Mouse (Mus musculus): ENCODE measurements around the gene Rgma.

The Rgma gene

GRCm38 (mm10) chr7:73371587-73372321 is 3.6 kb upstream of the Rgma start:
- no peak for DNase-seq (ENCODE audit: low spot score)

GRCm38 (mm10) chr7:73372352-73372970 is 2.8 kb upstream of the Rgma start:
- no peak for DNase-seq (ENCODE audit: low spot score)

- no peak for DNase-seq (ENCODE audit: low spot score)
Observed at GRCm38 (mm10) chr7:73374727-73375126, 582 bp upstream of the Rgma start.

- peak; percentile 81 for DNase-seq (ENCODE audit: low spot score)
Observed at GRCm38 (mm10) chr7:73376101-73377001, 1.0 kb downstream of the Rgma start.

GRCm38 (mm10) chr7:73377307-73377706 is 2.0 kb downstream of the Rgma start:
- no peak for DNase-seq (ENCODE audit: low spot score)

GRCm38 (mm10) chr7:73378034-73378433 is 2.7 kb downstream of the Rgma start:
- no peak for DNase-seq (ENCODE audit: low spot score)

GRCm38 (mm10) chr7:73382843-73383242 is 7.5 kb downstream of the Rgma start:
- no peak for DNase-seq (ENCODE audit: low spot score)

- DNase-seq (ENCODE audit: low spot score): no peak
Observed at GRCm38 (mm10) chr7:73388866-73389265, 13.6 kb downstream of the Rgma start.

- no peak for DNase-seq (ENCODE audit: low spot score)
Observed at GRCm38 (mm10) chr7:73389419-73389818, 14.1 kb downstream of the Rgma start.

- no peak for DNase-seq (ENCODE audit: low spot score)
Observed at GRCm38 (mm10) chr7:73389871-73390294, 14.6 kb downstream of the Rgma start.

GRCm38 (mm10) chr7:73390426-73391001 is 15.2 kb downstream of the Rgma start:
- no peak for DNase-seq (ENCODE audit: low spot score)

- DNase-seq (ENCODE audit: low spot score): no peak
Observed at GRCm38 (mm10) chr7:73391002-73391517, 15.8 kb downstream of the Rgma start.

GRCm38 (mm10) chr7:73391518-73392321 is 16.4 kb downstream of the Rgma start:
- no peak for DNase-seq (ENCODE audit: low spot score)

GRCm38 (mm10) chr7:73392359-73392758 is 17.1 kb downstream of the Rgma start:
- no peak for DNase-seq (ENCODE audit: low spot score)

GRCm38 (mm10) chr7:73393307-73394012 is 18.2 kb downstream of the Rgma start:
- DNase-seq (ENCODE audit: low spot score): no peak

- no peak for DNase-seq (ENCODE audit: low spot score)
Observed at GRCm38 (mm10) chr7:73394013-73394409, 18.7 kb downstream of the Rgma start.

- DNase-seq (ENCODE audit: low spot score): no peak
Observed at GRCm38 (mm10) chr7:73398319-73398718, 23.0 kb downstream of the Rgma start.

GRCm38 (mm10) chr7:73398806-73399442 is 23.6 kb downstream of the Rgma start:
- DNase-seq (ENCODE audit: low spot score): no peak

GRCm38 (mm10) chr7:73399501-73400044 is 24.3 kb downstream of the Rgma start:
- no peak for DNase-seq (ENCODE audit: low spot score)

All from left cerebral cortex, adult 11 months (tissue).